23 mouse cellular contexts compared by ENCODE assay signal in genomic region chr1:28229611-28230010, GRCm38 (mm10).
DNase-seq lines count a peak whose midpoint lies in the region; ATAC-seq and TF ChIP-seq lines count a peak whose summit lies in the region.
"Had no signal": no experiment of that assay in that cellular context is flagged by ENCODE, and none has a peak within 500 bp of the region (broad histone marks: within the 10 kb centered on the region; RNA-seq: fewer than 3 reads in every experiment).

No protein-coding gene starts in this region.

- H3K4me2 ChIP-seq in hindbrain, postnatal 0 days (ENCODE audit: low read depth, low read length), result no peak overlapping the region
- H3K4me2 ChIP-seq in hindbrain, embryonic 11.5 days (replicated peaks; ENCODE audit: low read depth, low read length), result no peak overlapping the region
- no peak overlapping the region for H3K4me2 ChIP-seq in midbrain, embryonic 14.5 days (ENCODE audit: low read length)
- no peak overlapping the region for H3K4me2 ChIP-seq in midbrain, embryonic 16.5 days (ENCODE audit: low read length)
- H3K4me2 ChIP-seq: embryonic facial prominence, embryonic 12.5 days; forebrain, embryonic 12.5 days; heart, embryonic 11.5 days; heart, embryonic 15.5 days; hindbrain, embryonic 14.5 days had no signal

- no peak overlapping the region for H3K4me3 ChIP-seq in hindbrain, postnatal 0 days (ENCODE audit: low read length)
- no peak overlapping the region for H3K4me3 ChIP-seq in hindbrain, embryonic 11.5 days (ENCODE audit: low read depth, low read length)
- no peak overlapping the region for H3K4me3 ChIP-seq in midbrain, embryonic 14.5 days (replicated peaks; ENCODE audit: low read depth, low read length)
- no peak overlapping the region for H3K4me3 ChIP-seq in midbrain, embryonic 16.5 days (ENCODE audit: low read depth, low read length)
- no peak overlapping the region for H3K4me3 ChIP-seq in cortical plate, adult 2 months (ENCODE audit: insufficient read depth, low read length)
- H3K4me3 ChIP-seq: embryonic facial prominence, embryonic 12.5 days; forebrain, embryonic 12.5 days; heart, adult 2 months; heart, embryonic 15.5 days had no signal

- DNase-seq in cerebellum, postnatal 10 days, result peak; percentile 54 to 57
- DNase-seq in cerebellum, postnatal 36 days, result no peak
- peak; percentile 1 for DNase-seq in hindbrain, postnatal 0 days (ENCODE audit: low spot score)
- no peak for DNase-seq in hindbrain, embryonic 11.5 days (ENCODE audit: low spot score)
- peak; percentile 14 for DNase-seq in midbrain, embryonic 14.5 days
- DNase-seq in adrenal gland, adult 18-20 months (ENCODE audit: low spot score in 2 of 2), result no peak
- DNase-seq: adrenal gland, postnatal 14 days; B cell, adult 2 months; cerebellum, adult 18-20 months; cerebellum, postnatal 25 days; embryo, embryonic 11 days; forebrain, postnatal 0 days; gastrocnemius, postnatal 14 days; heart, adult 2 months; heart, postnatal 14 days had no signal

- TF ChIP-seq POLR2A in cortical plate, adult 2 months (IDR thresholded peaks at IDR 0.05; ENCODE audit: extremely low read depth, insufficient read depth, low read length), result no peak

- no peak for ATAC-seq in hindbrain, postnatal 0 days
- no peak for ATAC-seq in hindbrain, embryonic 11.5 days (ENCODE audit: low FRiP score)
- ATAC-seq in midbrain, embryonic 14.5 days (ENCODE audit: low FRiP score, low TSS enrichment), result no peak
- ATAC-seq in midbrain, embryonic 16.5 days, result no peak
- ATAC-seq: CD4-positive, CD25-positive, alpha-beta regulatory T cell, adult 4 months; forebrain, postnatal 0 days had no signal

- H3K27me3 ChIP-seq in hindbrain, postnatal 0 days (ENCODE audit: insufficient read depth, low read length), result no peaks in the 10 kb centered on the region
- no peaks in the 10 kb centered on the region for H3K27me3 ChIP-seq in hindbrain, embryonic 11.5 days (ENCODE audit: control insufficient read depth, insufficient read depth, low read length)
- no peaks in the 10 kb centered on the region for H3K27me3 ChIP-seq in midbrain, embryonic 14.5 days (ENCODE audit: control insufficient read depth, insufficient read depth, low read length)
- H3K27me3 ChIP-seq in midbrain, embryonic 16.5 days (ENCODE audit: control insufficient read depth, insufficient read depth, low read depth, low read length), result no peaks in the 10 kb centered on the region
- H3K27me3 ChIP-seq: embryonic facial prominence, embryonic 12.5 days; forebrain, embryonic 12.5 days; heart, embryonic 15.5 days had no signal

- no peak overlapping the region for H3K27ac ChIP-seq in hindbrain, postnatal 0 days
- H3K27ac ChIP-seq in hindbrain, embryonic 11.5 days (ENCODE audit: low read depth, low read length), result no peak overlapping the region
- no peak overlapping the region for H3K27ac ChIP-seq in midbrain, embryonic 14.5 days (replicated peaks; ENCODE audit: low read depth, low read length)
- H3K27ac ChIP-seq in midbrain, embryonic 16.5 days (ENCODE audit: low read length), result no peak overlapping the region
- H3K27ac ChIP-seq in cortical plate, adult 2 months (ENCODE audit: insufficient read depth, low read length), result no peak overlapping the region
- H3K27ac ChIP-seq: embryonic facial prominence, embryonic 12.5 days; forebrain, embryonic 12.5 days; heart, adult 2 months; heart, embryonic 15.5 days; hindbrain, embryonic 14.5 days had no signal

- H3K9ac ChIP-seq in hindbrain, postnatal 0 days (replicated peaks; ENCODE audit: low read length), result no peak overlapping the region
- H3K9ac ChIP-seq in hindbrain, embryonic 11.5 days (ENCODE audit: low read depth, low read length), result no peak overlapping the region
- H3K9ac ChIP-seq in midbrain, embryonic 14.5 days (replicated peaks; ENCODE audit: low read length), result no peak overlapping the region
- H3K9ac ChIP-seq in midbrain, embryonic 16.5 days (ENCODE audit: low read depth, low read length), result no peak overlapping the region
- H3K9ac ChIP-seq: embryonic facial prominence, embryonic 12.5 days; forebrain, embryonic 12.5 days; forebrain, postnatal 0 days; heart, embryonic 15.5 days; hindbrain, embryonic 14.5 days had no signal

- no peaks in the 10 kb centered on the region for H3K36me3 ChIP-seq in hindbrain, postnatal 0 days (ENCODE audit: insufficient read depth, low read length)
- no peaks in the 10 kb centered on the region for H3K36me3 ChIP-seq in hindbrain, embryonic 11.5 days (ENCODE audit: control insufficient read depth, insufficient read depth, low read length)
- H3K36me3 ChIP-seq in midbrain, embryonic 14.5 days (ENCODE audit: control insufficient read depth, insufficient read depth, low read length), result no peaks in the 10 kb centered on the region
- no peaks in the 10 kb centered on the region for H3K36me3 ChIP-seq in midbrain, embryonic 16.5 days (ENCODE audit: control insufficient read depth, insufficient read depth, low read length)
- H3K36me3 ChIP-seq: embryonic facial prominence, embryonic 12.5 days; forebrain, embryonic 12.5 days; heart, embryonic 15.5 days had no signal

- H3K9me3 ChIP-seq in hindbrain, postnatal 0 days (ENCODE audit: low read length), result no peaks in the 10 kb centered on the region
- H3K9me3 ChIP-seq in hindbrain, embryonic 11.5 days (ENCODE audit: control insufficient read depth, low read length), result no peaks in the 10 kb centered on the region
- H3K9me3 ChIP-seq in midbrain, embryonic 14.5 days (ENCODE audit: control insufficient read depth, low read length), result no peaks in the 10 kb centered on the region
- H3K9me3 ChIP-seq in midbrain, embryonic 16.5 days (replicated peaks; ENCODE audit: control insufficient read depth, low read length, poor library complexity, severe bottlenecking), result no peaks in the 10 kb centered on the region
- H3K9me3 ChIP-seq: embryonic facial prominence, embryonic 12.5 days; forebrain, embryonic 12.5 days; heart, embryonic 15.5 days had no signal

- H3K4me1 ChIP-seq in hindbrain, postnatal 0 days (ENCODE audit: insufficient read depth, low read length), result no peaks in the 10 kb centered on the region
- H3K4me1 ChIP-seq in hindbrain, embryonic 11.5 days (replicated peaks; ENCODE audit: control insufficient read depth, insufficient read depth, low read length), result no peaks in the 10 kb centered on the region
- no peaks in the 10 kb centered on the region for H3K4me1 ChIP-seq in midbrain, embryonic 14.5 days (ENCODE audit: control insufficient read depth, insufficient read depth, low read length)
- H3K4me1 ChIP-seq in midbrain, embryonic 16.5 days (ENCODE audit: control insufficient read depth, insufficient read depth, low read length), result no peaks in the 10 kb centered on the region
- H3K4me1 ChIP-seq in cortical plate, adult 2 months (ENCODE audit: control insufficient read depth, insufficient read depth, low read length), result no peaks in the 10 kb centered on the region
- H3K4me1 ChIP-seq: embryonic facial prominence, embryonic 12.5 days; forebrain, embryonic 12.5 days; heart, embryonic 15.5 days had no signal

- no peak for TF ChIP-seq CTCF in hindbrain, postnatal 0 days (IDR thresholded peaks at IDR 0.05; ENCODE audit: low read depth)
- TF ChIP-seq CTCF in cortical plate, adult 2 months (IDR thresholded peaks at IDR 0.05; ENCODE audit: extremely low read depth, insufficient read depth, low read length), result 0 out of 2 replicates have a peak, but pooled peaks have one; percentile 5

Comparison
In these comparisons a context has a peak if more than half of its experiments do, and no peak if none do; other contexts are left out.
1. DNase-seq: peak in cerebellum, postnatal 10 days (2 of 2), hindbrain, postnatal 0 days (single experiment) and midbrain, embryonic 14.5 days (single experiment); none in cerebellum, postnatal 36 days (0 of 2), hindbrain, embryonic 11.5 days (single experiment) and adrenal gland, adult 18-20 months (0 of 2).